Mouse (Mus musculus) adrenal gland, postnatal 25 days (tissue): ENCODE measurements around the gene Adgrv1. TPM values are rescaled to one million over a fixed set of nuclear protein-coding genes. Genes with fewer than 3 reads are reported as not detected.
A peak's percentile ranks its signal among the peaks of the same experiment; 100 is the strongest.
"Not testable (repeated sequence)": the region's sequence is repeated elsewhere in the genome, so short reads cannot be mapped to it uniquely, and the experiment has no call there.

Experiments
- DNase-seq: peaks from one replicate; pipeline ENCODE4 v3.0.0; 2021; ENCODE audit warnings: mixed read lengths
- long read RNA-seq: library from polyadenylated mRNA; stranded (forward); transcript quantifications from one replicate; pipeline ENCODE4 v2.0.0, GENCODE M21; 2021
- total RNA-seq: library from RNA; stranded (reverse); gene quantifications from 2 replicates; pipeline ENCODE4 v1.2.3, GENCODE M21; 2021

Adgrv1 gene
- total RNA-seq = 6.1 and 6.5 TPM in 2 replicates
- long read RNA-seq, partial matches to known transcripts = 0 of 1 reads
- long read RNA-seq, other reads (novel, unspliced or antisense) = 1 of 1 reads

GRCm38 (mm10) chr13:81632720-81633415 is at the start of gene Adgrv1:
Adgrv1 (minus strand) TSS chr13:81633154.
- DNase-seq = peak; percentile 77

GRCm38 (mm10) chr13:81675333-81675732 is 42.4 kb upstream of the Adgrv1 start:
- DNase-seq = no peak

GRCm38 (mm10) chr13:81667713-81668112 is 34.8 kb upstream of the Adgrv1 start:
- no peak for DNase-seq

- peak; percentile 32 for DNase-seq
Measured at GRCm38 (mm10) chr13:81664331-81664698, 31.4 kb upstream of the Adgrv1 start.

- DNase-seq = no peak
Measured at GRCm38 (mm10) chr13:81663566-81664330, 30.8 kb upstream of the Adgrv1 start.

GRCm38 (mm10) chr13:81658053-81658752 is 25.2 kb upstream of the Adgrv1 start:
- DNase-seq = no peak

- peak; percentile 95 for DNase-seq
Measured at GRCm38 (mm10) chr13:81657351-81658052, 24.5 kb upstream of the Adgrv1 start, which contains the start of gene Lysmd3. Lysmd3 (plus strand) TSS chr13:81657663.

GRCm38 (mm10) chr13:81657008-81657350 is 24.0 kb upstream of the Adgrv1 start:
- DNase-seq = no peak

GRCm38 (mm10) chr13:81656091-81656850 is 23.3 kb upstream of the Adgrv1 start:
- peak; percentile 13 for DNase-seq

- not testable (repeated sequence) for DNase-seq
Measured at GRCm38 (mm10) chr13:81650382-81650781, 17.4 kb upstream of the Adgrv1 start.

- DNase-seq = no peak
Measured at GRCm38 (mm10) chr13:81646348-81646747, 13.4 kb upstream of the Adgrv1 start.

- DNase-seq = no peak
Measured at GRCm38 (mm10) chr13:81644047-81644565, 11.2 kb upstream of the Adgrv1 start.

- DNase-seq = no peak
Measured at GRCm38 (mm10) chr13:81642491-81643149, 9.7 kb upstream of the Adgrv1 start.

GRCm38 (mm10) chr13:81641289-81642045 is 8.5 kb upstream of the Adgrv1 start:
- DNase-seq = peak; percentile 51

GRCm38 (mm10) chr13:81640881-81641280 is 7.9 kb upstream of the Adgrv1 start:
- no peak for DNase-seq

GRCm38 (mm10) chr13:81639624-81640023 is 6.7 kb upstream of the Adgrv1 start:
- DNase-seq = no peak

GRCm38 (mm10) chr13:81630566-81630965 is 2.4 kb downstream of the Adgrv1 start:
- no peak for DNase-seq

GRCm38 (mm10) chr13:81629395-81629794 is 3.6 kb downstream of the Adgrv1 start:
- DNase-seq = no peak

- DNase-seq = no peak
Measured at GRCm38 (mm10) chr13:81628631-81629190, 4.2 kb downstream of the Adgrv1 start.
